Mouse (Mus musculus) limb, embryonic 10.5 days (tissue): ENCODE results near the gene Nudt15. TPM values are rescaled to one million over a fixed set of nuclear protein-coding genes. Genes with fewer than 3 reads are reported as not detected.
"Not testable (repeated sequence)": the region's sequence is repeated elsewhere in the genome, so short reads cannot be mapped to it uniquely, and the experiment has no call there.

ENCODE experiments used
- DNase-seq: peaks from one replicate; pipeline ENCODE4 v3.0.0-alpha.2; 2017; ENCODE audit warnings: low spot score
- H3K27ac ChIP-seq: fragments of 300-500 bp; sonication (generic); 2 replicates; pipeline ENCODE4 v1.5.1; 2016; ENCODE audit warnings: mild to moderate bottlenecking
- H3K27me3 ChIP-seq: fragments of 300-500 bp; sonication (generic); 2 replicates; pipeline ENCODE4 v1.6.1; 2016; ENCODE audit warnings: low read depth, mild to moderate bottlenecking; ENCODE audit not compliant: poor library complexity, severe bottlenecking
- H3K36me3 ChIP-seq: fragments of 300-500 bp; sonication (generic); 2 replicates; pipeline ENCODE4 v1.6.1; 2016; ENCODE audit warnings: mild to moderate bottlenecking, moderate library complexity
- H3K4me1 ChIP-seq: fragments of 300-500 bp; sonication (generic); 2 replicates; pipeline ENCODE4 v1.6.1; 2016
- H3K4me3 ChIP-seq: fragments of 300-500 bp; sonication (generic); 2 replicates; pipeline ENCODE4 v1.5.1; 2016; ENCODE audit warnings: mild to moderate bottlenecking, moderate library complexity
- H3K9me3 ChIP-seq: fragments of 300-500 bp; sonication (generic); replicated peaks from 2 replicates; pipeline ENCODE4 v1.6.1; 2016; ENCODE audit warnings: mild to moderate bottlenecking
- WGBS: fragments of 180-500 bp; shearing (Covaris S2); methylation state at CpG from one replicate; pipeline ENCODE4 v1.1.7; 2016; 5-methylcytosine and 5-hydroxymethylcytosine counted together
- polyA plus RNA-seq: library from polyadenylated mRNA; unstranded; fragments of >200 nt; fragmentation: Nextera tagmentation; extraction: Ambion mirVana; gene quantifications from 2 replicates; pipeline ENCODE4 v1.2.1, GENCODE M21; 2016

The Nudt15 gene
- polyA plus RNA-seq, result 6.6 and 7.6 TPM in 2 replicates

GRCm38 (mm10) chr14:73548051-73548450 is at the start of gene Nudt15:
Gene Nudt15, minus strand, starts transcription at chr14:73548242.
- peaks cover 6% of the 10 kb centered on the region for H3K4me1 ChIP-seq
- no peak for DNase-seq
- no peaks in the 10 kb centered on the region for H3K9me3 ChIP-seq
- no peak within 1 kb of the TSS for H3K4me3 ChIP-seq
- H3K27ac ChIP-seq, result no peak within 1 kb of the TSS
- no peaks in the 10 kb centered on the region for H3K27me3 ChIP-seq
- H3K36me3 ChIP-seq, result no peaks in the 10 kb centered on the region
- WGBS, result 94% methylated on average over 3 of the region's 3 CpGs

- no peak for DNase-seq
- peaks cover 77% of the 10 kb centered on the region for H3K36me3 ChIP-seq
- 84% methylated on average over 1 of the region's 1 CpGs for WGBS
- H3K27ac ChIP-seq, result no peak overlapping the region
- H3K4me1 ChIP-seq, result no peaks in the 10 kb centered on the region
- no peaks in the 10 kb centered on the region for H3K27me3 ChIP-seq
- no peaks in the 10 kb centered on the region for H3K9me3 ChIP-seq
- H3K4me3 ChIP-seq, result no peak overlapping the region
Observed at GRCm38 (mm10) chr14:73592166-73592565, 44.1 kb upstream of the Nudt15 start.

GRCm38 (mm10) chr14:73588080-73588479 is 40.0 kb upstream of the Nudt15 start:
- 87% methylated on average over 1 of the region's 1 CpGs for WGBS
- H3K4me1 ChIP-seq, result no peaks in the 10 kb centered on the region
- no peak overlapping the region for H3K4me3 ChIP-seq
- no peaks in the 10 kb centered on the region for H3K9me3 ChIP-seq
- H3K36me3 ChIP-seq, result peaks cover 50% of the 10 kb centered on the region
- DNase-seq, result no peak
- no peak overlapping the region for H3K27ac ChIP-seq
- H3K27me3 ChIP-seq, result no peaks in the 10 kb centered on the region

- no peaks in the 10 kb centered on the region for H3K27me3 ChIP-seq
- H3K9me3 ChIP-seq, result no peaks in the 10 kb centered on the region
- peaks cover 62% of the 10 kb centered on the region for H3K36me3 ChIP-seq
- no peaks in the 10 kb centered on the region for H3K4me1 ChIP-seq
- H3K27ac ChIP-seq, result no peak overlapping the region
- no peak for DNase-seq
- H3K4me3 ChIP-seq, result no peak overlapping the region
Observed at GRCm38 (mm10) chr14:73576336-73576735, 28.3 kb upstream of the Nudt15 start.

GRCm38 (mm10) chr14:73574053-73574452 is 26.0 kb upstream of the Nudt15 start:
- Histone ChIP-seq H3K27ac (no peak overlapping the region), H3K36me3 (peaks cover 62% of the 10 kb centered on the region), H3K27me3 (no peaks in the 10 kb centered on the region), H3K4me3 (no peak overlapping the region), H3K9me3 (no peaks in the 10 kb centered on the region), H3K4me1 (no peaks in the 10 kb centered on the region)
- WGBS, result 94% methylated on average over 5 of the region's 5 CpGs
- no peak for DNase-seq

- DNase-seq, result no peak
- Histone ChIP-seq H3K27me3 (no peaks in the 10 kb centered on the region), H3K4me3 (no peak overlapping the region), H3K4me1 (no peaks in the 10 kb centered on the region), H3K27ac (no peak overlapping the region), H3K9me3 (no peaks in the 10 kb centered on the region), H3K36me3 (peaks cover 64% of the 10 kb centered on the region)
- WGBS, result 92% methylated on average over 4 of the region's 4 CpGs
Observed at GRCm38 (mm10) chr14:73571143-73571542, 23.1 kb upstream of the Nudt15 start.

- WGBS, result 96% methylated on average over 4 of the region's 4 CpGs
- DNase-seq, H3K27me3 ChIP-seq, H3K27ac ChIP-seq, H3K9me3 ChIP-seq, H3K4me1 ChIP-seq, H3K4me3 ChIP-seq: not testable (repeated sequence)
- H3K36me3 ChIP-seq, result peaks cover 56% of the 10 kb centered on the region
Observed at GRCm38 (mm10) chr14:73569831-73570230, 21.8 kb upstream of the Nudt15 start.

- H3K4me3 ChIP-seq, result peak overlapping the region; percentile 100
- H3K27ac ChIP-seq, result peak overlapping the region; percentile 98
- H3K4me1 ChIP-seq, result peaks cover 12% of the 10 kb centered on the region
- DNase-seq, result no peak
- H3K9me3 ChIP-seq, result no peaks in the 10 kb centered on the region
- 1% methylated on average over 10 of the region's 10 CpGs for WGBS
- no peaks in the 10 kb centered on the region for H3K27me3 ChIP-seq
- peaks cover 26% of the 10 kb centered on the region for H3K36me3 ChIP-seq
Observed at GRCm38 (mm10) chr14:73553122-73553696, 5.2 kb upstream of the Nudt15 start.

- Histone ChIP-seq H3K27ac (peak overlapping the region; percentile 98), H3K27me3 (no peaks in the 10 kb centered on the region), H3K4me3 (peak overlapping the region; percentile 100), H3K9me3 (no peaks in the 10 kb centered on the region), H3K4me1 (peaks cover 12% of the 10 kb centered on the region), H3K36me3 (peaks cover 26% of the 10 kb centered on the region)
- WGBS, result 4% methylated on average over 61 of the region's 61 CpGs
- DNase-seq, result peak; percentile 99
Observed at GRCm38 (mm10) chr14:73552341-73553121, 4.5 kb upstream of the Nudt15 start.

GRCm38 (mm10) chr14:73551164-73551563 is 3.1 kb upstream of the Nudt15 start:
- Histone ChIP-seq H3K36me3 (peaks cover 13% of the 10 kb centered on the region), H3K4me3 (no peak overlapping the region), H3K27me3 (no peaks in the 10 kb centered on the region), H3K4me1 (peaks cover 12% of the 10 kb centered on the region), H3K27ac (no peak overlapping the region), H3K9me3 (no peaks in the 10 kb centered on the region)
- WGBS, result 89% methylated on average over 6 of the region's 6 CpGs
- no peak for DNase-seq

GRCm38 (mm10) chr14:73550732-73551131 is 2.7 kb upstream of the Nudt15 start:
- Histone ChIP-seq H3K27me3 (no peaks in the 10 kb centered on the region), H3K4me3 (no peak overlapping the region), H3K4me1 (peaks cover 12% of the 10 kb centered on the region), H3K9me3 (no peaks in the 10 kb centered on the region), H3K36me3 (peaks cover 9% of the 10 kb centered on the region), H3K27ac (no peak overlapping the region)
- 70% methylated on average over 8 of the region's 8 CpGs for WGBS
- no peak for DNase-seq

- H3K4me3 ChIP-seq, result no peak overlapping the region
- H3K36me3 ChIP-seq, result peaks cover 4% of the 10 kb centered on the region
- H3K9me3 ChIP-seq, result no peaks in the 10 kb centered on the region
- H3K4me1 ChIP-seq, result peaks cover 12% of the 10 kb centered on the region
- no peaks in the 10 kb centered on the region for H3K27me3 ChIP-seq
- no peak overlapping the region for H3K27ac ChIP-seq
- 62% methylated on average over 3 of the region's 3 CpGs for WGBS
- DNase-seq, result no peak
Observed at GRCm38 (mm10) chr14:73550291-73550690, 2.2 kb upstream of the Nudt15 start.

- peaks cover under 1% of the 10 kb centered on the region; the same call in 1 of the 2 replicates for H3K4me1 ChIP-seq
- DNase-seq, result no peak
- no peaks in the 10 kb centered on the region for H3K36me3 ChIP-seq
- no peak overlapping the region for H3K27ac ChIP-seq
- H3K9me3 ChIP-seq, result no peaks in the 10 kb centered on the region
- 61% methylated on average over 4 of the region's 4 CpGs for WGBS
- H3K27me3 ChIP-seq, result no peaks in the 10 kb centered on the region
- H3K4me3 ChIP-seq, result no peak overlapping the region
Observed at GRCm38 (mm10) chr14:73547034-73547433, 1.0 kb downstream of the Nudt15 start.
